Mouse (Mus musculus): ENCODE measurements around the gene Wnk2. TPM values are rescaled to one million over a fixed set of nuclear protein-coding genes. Genes with fewer than 3 reads are reported as not detected.

Wnk2 gene
- polyA plus RNA-seq, 1 experiment from 2014 or later: 0.14 TPM

DNA sequence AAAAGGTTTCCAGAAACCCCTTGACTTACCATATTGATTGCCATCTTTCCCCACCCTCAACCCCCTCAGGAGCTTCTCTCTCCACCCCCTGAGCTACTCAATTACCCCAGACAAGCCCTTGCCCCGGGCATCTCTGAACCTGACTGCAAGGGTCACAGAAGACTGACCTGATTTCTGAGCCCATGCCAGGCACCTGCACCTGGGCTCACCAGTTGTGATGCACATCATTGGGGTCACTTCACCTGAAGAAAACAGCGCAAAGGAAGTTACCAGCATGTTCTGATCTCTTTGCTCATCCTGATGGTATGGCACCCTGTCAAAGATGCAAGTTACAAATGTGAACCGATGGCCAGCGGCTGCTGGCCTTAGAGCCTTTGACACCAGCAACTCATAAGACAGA is 873 bp upstream of the Wnk2 start:
- H3K4me1 ChIP-seq: peaks cover 18% of the 10 kb centered on the region; the same call in 1 of the 2 replicates
- H3K9ac ChIP-seq: no peak overlapping the region
- no peaks in the 10 kb centered on the region for H3K9me3 ChIP-seq (replicated peaks)
- no peak for ATAC-seq
- no peak overlapping the region for H3K4me2 ChIP-seq
- H3K27ac ChIP-seq: no peak overlapping the region
- no peak overlapping the region for H3K4me3 ChIP-seq
- peaks cover 79% of the 10 kb centered on the region for H3K27me3 ChIP-seq (replicated peaks)
- 61% methylated on average over 4 of the region's 4 CpGs for WGBS (ENCODE audit: insufficient replicate concordance)
- no peaks in the 10 kb centered on the region for H3K36me3 ChIP-seq

DNA sequence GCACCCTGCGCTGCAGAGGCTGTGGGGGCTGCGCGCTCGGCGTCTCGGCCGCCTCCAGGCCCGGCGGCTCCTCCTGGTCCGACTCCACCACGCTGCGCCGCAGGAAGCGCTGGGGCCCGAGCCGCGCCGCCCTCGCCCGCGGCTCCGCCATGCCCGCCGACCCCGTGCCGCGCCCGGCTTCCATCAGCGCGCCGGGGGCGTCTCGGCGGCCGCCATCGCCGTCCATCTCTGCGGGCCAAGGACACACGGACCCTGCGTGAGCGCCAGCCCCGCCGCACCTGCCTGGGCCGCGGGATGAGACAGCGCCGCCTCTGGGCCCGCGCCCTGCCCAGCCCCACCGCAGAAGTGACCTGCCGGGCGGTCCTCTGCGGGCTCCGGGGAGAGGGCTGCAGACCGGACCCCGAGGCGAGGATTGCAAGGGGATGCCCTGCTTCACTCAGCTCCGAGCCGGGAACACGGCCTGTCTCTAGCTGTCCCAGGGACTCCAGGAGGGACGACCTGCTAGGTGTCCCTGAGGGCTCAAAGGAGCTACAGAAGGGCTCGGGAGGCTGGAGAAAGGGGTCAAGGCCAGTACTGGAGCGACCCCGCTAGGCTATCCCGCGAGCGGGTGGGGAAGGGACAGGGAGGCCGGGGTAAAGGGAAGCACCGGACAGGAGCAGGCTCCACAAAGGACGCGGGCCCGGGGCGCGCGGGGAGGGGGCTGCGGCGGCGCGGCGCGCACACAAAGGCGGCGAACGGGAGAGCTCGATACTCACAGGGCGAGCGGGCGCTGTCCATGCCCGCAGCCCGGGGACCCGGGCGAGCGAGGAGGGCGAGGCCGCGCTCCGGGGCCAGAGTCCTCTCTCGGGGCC is 582 bp downstream of the Wnk2 start:
- H3K4me1 ChIP-seq: peaks cover 18% of the 10 kb centered on the region; the same call in 1 of the 2 replicates
- ATAC-seq: peak; percentile 18; the same call in 1 of the 2 replicates
- H3K27ac ChIP-seq: no peak overlapping the region
- under 1% methylated on average over 97 of the region's 98 CpGs for WGBS (ENCODE audit: insufficient replicate concordance)
- peak overlapping the region; percentile 83 for H3K4me2 ChIP-seq
- H3K36me3 ChIP-seq: no peaks in the 10 kb centered on the region
- H3K27me3 ChIP-seq (replicated peaks): peaks cover 91% of the 10 kb centered on the region
- H3K4me3 ChIP-seq: peak overlapping the region; percentile 57
- H3K9ac ChIP-seq: peak overlapping the region; percentile 35; the same call in 1 of the 2 replicates
- H3K9me3 ChIP-seq (replicated peaks): no peaks in the 10 kb centered on the region

DNA sequence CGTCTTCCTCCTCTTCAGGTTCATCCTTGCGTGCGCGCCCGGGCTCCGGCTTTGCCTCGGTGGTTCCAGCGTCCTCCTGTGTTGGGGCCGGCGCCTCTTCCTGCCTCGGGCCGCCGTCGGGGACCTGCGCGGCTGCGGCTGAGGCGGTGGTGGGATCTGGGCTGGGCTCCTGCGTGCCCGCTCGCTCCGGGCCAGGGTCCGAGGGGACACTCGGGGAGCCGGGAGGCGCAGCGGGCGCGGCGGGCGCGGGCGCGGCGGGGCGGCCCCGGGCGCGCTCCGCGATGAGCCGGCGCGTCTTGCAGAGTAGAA is 1.2 kb downstream of the Wnk2 start:
- peak overlapping the region; percentile 57 for H3K4me3 ChIP-seq
- under 1% methylated on average over 44 of the region's 44 CpGs for WGBS (ENCODE audit: insufficient replicate concordance)
- no peak overlapping the region for H3K27ac ChIP-seq
- H3K9ac ChIP-seq: no peak overlapping the region
- H3K27me3 ChIP-seq (replicated peaks): peaks cover 91% of the 10 kb centered on the region
- no peaks in the 10 kb centered on the region for H3K36me3 ChIP-seq
- peaks cover 18% of the 10 kb centered on the region; the same call in 1 of the 2 replicates for H3K4me1 ChIP-seq
- no peaks in the 10 kb centered on the region for H3K9me3 ChIP-seq (replicated peaks)
- H3K4me2 ChIP-seq: peak overlapping the region; percentile 83
- ATAC-seq: no peak

DNA sequence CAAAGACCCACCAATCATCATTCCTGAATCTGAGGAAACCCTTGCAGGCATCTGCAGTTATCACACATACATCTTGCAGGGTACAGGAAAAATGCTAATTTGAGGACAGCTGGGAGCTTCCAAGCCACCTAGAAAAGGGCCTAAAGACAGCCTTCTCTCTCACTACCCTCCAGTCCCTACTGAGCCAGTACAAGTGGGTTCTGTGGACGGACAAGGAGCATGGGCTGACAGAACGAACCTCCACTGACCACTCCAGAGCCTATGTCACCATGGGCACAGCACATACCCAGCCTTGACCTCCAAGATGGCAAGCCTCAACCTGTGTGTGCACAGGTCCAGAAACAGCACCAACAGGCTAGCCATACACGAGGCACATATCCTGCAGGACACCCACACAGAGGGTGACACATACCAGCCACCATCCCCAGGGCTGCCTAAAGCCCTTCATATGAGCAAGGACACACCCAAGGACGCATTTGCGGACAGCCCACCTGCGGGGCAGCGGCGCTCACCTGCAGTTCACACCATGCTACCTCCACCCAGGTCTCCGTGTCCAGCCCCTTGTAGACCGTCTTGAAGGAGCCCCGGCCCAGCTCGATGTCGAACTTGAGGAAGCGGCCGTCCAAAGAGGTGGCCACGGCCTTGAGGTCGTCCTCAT is 1.6 kb downstream of the Wnk2 start:
- no peaks in the 10 kb centered on the region for H3K9me3 ChIP-seq (replicated peaks)
- H3K36me3 ChIP-seq: no peaks in the 10 kb centered on the region
- H3K4me2 ChIP-seq: peak overlapping the region; percentile 83
- H3K9ac ChIP-seq: no peak overlapping the region
- peak overlapping the region; percentile 57 for H3K4me3 ChIP-seq
- H3K27ac ChIP-seq: no peak overlapping the region
- H3K4me1 ChIP-seq: peaks cover 18% of the 10 kb centered on the region; the same call in 1 of the 2 replicates
- ATAC-seq: no peak
- H3K27me3 ChIP-seq (replicated peaks): peaks cover 86% of the 10 kb centered on the region
- WGBS (ENCODE audit: insufficient replicate concordance): 22% methylated on average over 17 of the region's 17 CpGs

DNA sequence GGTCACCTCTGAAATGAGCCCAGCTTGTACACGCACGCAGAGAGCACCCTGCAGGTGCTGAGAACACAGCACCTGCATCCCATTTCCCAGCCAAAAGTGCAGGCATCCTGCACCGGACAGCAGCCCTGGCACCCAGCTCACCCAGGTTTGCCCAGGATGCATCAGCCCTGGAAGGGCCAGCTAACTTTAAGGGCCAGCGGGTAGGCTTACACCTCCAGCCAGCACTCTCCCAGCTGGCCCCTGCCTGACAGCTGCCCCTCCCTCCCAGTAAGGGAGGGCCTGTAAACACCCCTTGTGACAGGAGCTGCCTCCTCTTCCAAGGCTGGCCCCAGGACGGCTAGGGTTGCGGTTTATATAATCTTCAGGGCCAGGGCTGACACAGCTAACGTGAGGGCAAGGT is 2.4 kb downstream of the Wnk2 start:
- H3K36me3 ChIP-seq: no peaks in the 10 kb centered on the region
- no peak overlapping the region for H3K4me3 ChIP-seq
- no peak for ATAC-seq
- peaks cover 18% of the 10 kb centered on the region; the same call in 1 of the 2 replicates for H3K4me1 ChIP-seq
- H3K9ac ChIP-seq: no peak overlapping the region
- 27% methylated on average over 7 of the region's 7 CpGs for WGBS (ENCODE audit: insufficient replicate concordance)
- no peaks in the 10 kb centered on the region for H3K9me3 ChIP-seq (replicated peaks)
- no peak overlapping the region for H3K4me2 ChIP-seq
- H3K27ac ChIP-seq: no peak overlapping the region
- peaks cover 84% of the 10 kb centered on the region for H3K27me3 ChIP-seq (replicated peaks)

DNA sequence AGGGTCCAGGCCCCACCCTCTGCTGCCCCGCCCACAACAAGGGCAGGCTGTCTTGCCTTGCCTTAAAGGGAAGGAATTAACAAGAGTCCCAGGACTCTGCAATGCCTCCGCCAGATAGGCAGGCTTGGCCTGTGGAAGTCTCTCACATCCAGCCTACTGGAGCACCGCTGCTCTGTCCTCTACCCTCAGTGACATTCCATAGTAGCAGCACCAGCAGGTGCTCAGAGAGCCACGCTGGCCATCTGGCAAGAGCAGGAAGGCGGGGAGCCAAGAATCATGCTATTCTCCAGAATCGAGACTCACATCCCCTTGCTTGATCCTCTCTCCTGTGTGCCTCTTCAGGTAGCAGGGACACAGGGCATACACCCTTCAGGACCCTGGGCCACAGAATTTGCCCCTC is 3.4 kb downstream of the Wnk2 start:
- H3K4me1 ChIP-seq: peaks cover 18% of the 10 kb centered on the region; the same call in 1 of the 2 replicates
- H3K4me2 ChIP-seq: no peak overlapping the region
- no peak overlapping the region for H3K9ac ChIP-seq
- no peak overlapping the region for H3K4me3 ChIP-seq
- peaks cover 81% of the 10 kb centered on the region for H3K27me3 ChIP-seq (replicated peaks)
- no peaks in the 10 kb centered on the region for H3K9me3 ChIP-seq (replicated peaks)
- no peak for ATAC-seq
- H3K36me3 ChIP-seq: no peaks in the 10 kb centered on the region
- no peak overlapping the region for H3K27ac ChIP-seq
- WGBS (ENCODE audit: insufficient replicate concordance): 48% methylated on average over 6 of the region's 6 CpGs

DNA sequence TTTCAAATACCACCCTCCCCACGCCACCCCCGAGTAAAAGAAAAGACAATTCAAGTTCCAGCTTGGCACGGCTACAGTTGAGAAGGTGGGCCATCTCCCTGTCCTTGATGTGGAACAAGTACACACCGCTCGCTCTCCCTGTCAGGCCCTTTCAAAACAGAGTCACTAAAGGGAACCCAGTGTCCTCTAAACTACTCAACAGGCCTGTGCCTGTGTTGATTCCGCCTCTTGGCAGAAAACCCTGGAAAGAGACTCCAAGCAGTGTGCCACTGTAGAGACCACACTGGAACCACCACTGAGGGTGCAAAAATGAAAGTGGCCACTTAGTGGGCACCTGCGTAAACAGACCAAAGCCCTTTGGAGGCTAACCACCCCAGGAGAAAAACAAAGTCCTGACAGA is 4.5 kb downstream of the Wnk2 start:
- WGBS (ENCODE audit: insufficient replicate concordance): 75% methylated on average over 7 of the region's 7 CpGs
- no peak overlapping the region for H3K4me3 ChIP-seq
- no peak for ATAC-seq
- no peaks in the 10 kb centered on the region for H3K9me3 ChIP-seq (replicated peaks)
- H3K27me3 ChIP-seq (replicated peaks): peaks cover 70% of the 10 kb centered on the region
- H3K9ac ChIP-seq: no peak overlapping the region
- no peak overlapping the region for H3K4me2 ChIP-seq
- H3K36me3 ChIP-seq: no peaks in the 10 kb centered on the region
- no peak overlapping the region for H3K27ac ChIP-seq
- H3K4me1 ChIP-seq: peaks cover 18% of the 10 kb centered on the region; the same call in 1 of the 2 replicates

DNA sequence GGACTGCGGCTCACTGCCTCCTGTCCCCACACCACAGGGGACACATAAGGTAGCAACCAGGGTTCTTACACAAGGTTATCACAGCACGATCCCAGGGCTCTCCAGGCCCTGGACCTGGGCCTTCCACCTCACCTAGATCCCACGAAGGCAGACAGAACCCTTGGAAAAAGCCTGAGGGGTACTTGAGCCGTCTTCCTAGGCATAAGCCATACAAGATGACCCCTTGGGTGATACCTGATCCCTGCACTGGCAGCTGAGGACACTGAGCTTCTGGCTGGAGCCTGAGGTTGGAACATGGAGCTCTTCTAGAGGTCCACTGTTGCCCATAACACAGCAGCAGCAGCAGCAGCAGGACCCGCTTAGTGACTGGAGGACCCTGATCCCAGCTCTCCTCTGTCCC is 5.4 kb downstream of the Wnk2 start:
- 67% methylated on average over 5 of the region's 5 CpGs for WGBS (ENCODE audit: insufficient replicate concordance)
- no peaks in the 10 kb centered on the region for H3K36me3 ChIP-seq

DNA sequence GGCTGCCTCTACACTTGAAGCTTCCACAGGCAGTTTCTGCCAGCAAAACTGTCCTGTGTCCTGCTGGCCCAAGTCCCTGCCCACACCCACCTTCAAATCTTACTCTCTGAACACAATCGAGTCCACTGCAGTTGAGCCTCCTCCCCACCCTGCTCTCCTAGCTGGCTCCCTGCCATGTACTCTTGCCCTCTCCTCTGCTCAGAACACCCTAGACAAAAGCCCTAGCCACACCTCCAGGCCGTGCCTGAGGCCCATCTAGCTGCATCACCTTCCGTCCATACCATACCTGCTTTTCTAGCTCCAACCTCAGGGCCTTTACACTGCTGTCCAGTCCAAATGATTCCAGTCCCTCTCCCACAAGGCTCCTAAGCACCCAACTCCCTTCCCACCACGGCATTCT is 7.2 kb downstream of the Wnk2 start:
- Histone ChIP-seq H3K4me1 (no peaks in the 10 kb centered on the region), H3K9me3 (replicated peaks) (no peaks in the 10 kb centered on the region), H3K27ac (no peak overlapping the region), H3K9ac (no peak overlapping the region), H3K4me2 (no peak overlapping the region), H3K27me3 (replicated peaks) (peaks cover 45% of the 10 kb centered on the region), H3K4me3 (no peak overlapping the region), H3K36me3 (no peaks in the 10 kb centered on the region)
- no peak for ATAC-seq
- 57% methylated on average over 4 of the region's 4 CpGs for WGBS (ENCODE audit: insufficient replicate concordance)

More for the DNA sequence above, 5.4 kb downstream of the Wnk2 start:
- Histone ChIP-seq H3K4me2 (no peak overlapping the region), H3K4me1 (peaks cover 10% of the 10 kb centered on the region; the same call in 1 of the 2 replicates), H3K9me3 (replicated peaks) (no peaks in the 10 kb centered on the region), H3K9ac (no peak overlapping the region), H3K27me3 (replicated peaks) (peaks cover 60% of the 10 kb centered on the region), H3K4me3 (no peak overlapping the region), H3K27ac (no peak overlapping the region)
- no peak for ATAC-seq

DNA sequence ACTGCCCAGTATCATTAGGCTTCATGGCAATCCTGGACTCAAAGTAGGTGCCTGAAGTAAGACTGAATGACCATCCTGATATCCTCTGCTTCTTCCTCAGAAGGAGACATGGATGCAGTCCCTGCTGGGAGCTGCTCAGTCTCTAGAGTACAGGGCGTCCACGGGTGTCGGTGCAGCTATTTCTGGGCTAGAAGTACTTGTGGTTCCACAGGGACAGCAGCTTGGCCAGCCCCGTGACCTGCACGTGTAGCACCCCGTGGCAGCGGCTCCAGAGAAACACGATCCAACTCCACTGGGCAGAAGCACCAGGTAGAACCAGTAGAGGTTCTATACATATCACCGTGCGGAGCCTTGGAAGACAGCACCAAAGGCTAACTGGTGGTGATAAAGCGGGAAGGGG is 13.3 kb downstream of the Wnk2 start:
- WGBS (ENCODE audit: insufficient replicate concordance): 73% methylated on average over 11 of the region's 11 CpGs
- no peak for ATAC-seq

DNA sequence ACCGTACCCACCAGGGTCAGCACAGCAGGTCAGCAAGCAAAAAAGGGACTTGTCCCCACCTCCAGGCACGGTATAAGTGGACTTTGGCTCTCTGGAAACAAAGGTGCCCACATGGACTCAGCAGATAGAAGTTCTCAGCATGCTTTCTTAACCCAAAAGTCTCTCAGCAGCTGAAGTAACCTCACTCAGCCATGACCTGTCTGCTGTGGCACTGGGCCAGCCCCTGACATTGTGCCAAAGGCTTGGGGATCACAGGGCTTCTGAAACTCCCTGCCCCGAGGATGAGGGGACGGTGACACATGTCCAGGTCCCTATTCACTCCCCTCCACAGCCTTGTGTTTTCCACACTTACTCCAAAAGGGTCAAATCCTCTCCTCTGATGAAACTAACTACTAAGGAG is 14.7 kb downstream of the Wnk2 start:
- no peak overlapping the region for H3K27ac ChIP-seq
- H3K27me3 ChIP-seq (replicated peaks): peaks cover 15% of the 10 kb centered on the region; the same call in 1 of the 2 replicates
- WGBS (ENCODE audit: insufficient replicate concordance): 44% methylated on average over 4 of the region's 4 CpGs

More for the DNA sequence above, 13.3 kb downstream of the Wnk2 start:
- H3K4me1 ChIP-seq: peaks cover 6% of the 10 kb centered on the region; the same call in 1 of the 2 replicates
- no peaks in the 10 kb centered on the region for H3K36me3 ChIP-seq
- H3K9ac ChIP-seq: no peak overlapping the region
- no peak overlapping the region for H3K4me2 ChIP-seq
- peaks cover 3% of the 10 kb centered on the region; the same call in 1 of the 2 replicates for H3K27me3 ChIP-seq (replicated peaks)
- no peak overlapping the region for H3K27ac ChIP-seq
- no peak overlapping the region for H3K4me3 ChIP-seq
- H3K9me3 ChIP-seq (replicated peaks): no peaks in the 10 kb centered on the region

More for the DNA sequence above, 14.7 kb downstream of the Wnk2 start:
- H3K36me3 ChIP-seq: no peaks in the 10 kb centered on the region
- no peaks in the 10 kb centered on the region for H3K9me3 ChIP-seq (replicated peaks)
- peaks cover 6% of the 10 kb centered on the region; the same call in 1 of the 2 replicates for H3K4me1 ChIP-seq
- H3K4me3 ChIP-seq: no peak overlapping the region
- H3K4me2 ChIP-seq: no peak overlapping the region
- no peak overlapping the region for H3K9ac ChIP-seq
- no peak for ATAC-seq

All from liver, embryonic 12.5 days (tissue).